Mouse (Mus musculus) bone marrow, adult 2 months (tissue): Measurements from ENCODE around the gene Pax4. TPM values are rescaled to one million over a fixed set of nuclear protein-coding genes. Genes with fewer than 3 reads are reported as not detected.

Experiments used
- H3K27ac ChIP-seq: fragments of 200-500 bp; 2 replicates; pipeline ENCODE4 v1.5.1; 2012; ENCODE audit warnings: low read depth, mild to moderate bottlenecking, control low read depth, inconsistent platforms, low read length; ENCODE audit not compliant: control insufficient read depth, poor library complexity, insufficient read depth
- H3K4me1 ChIP-seq: fragments of 200-500 bp; 2 replicates; pipeline ENCODE4 v1.6.1; 2011; ENCODE audit warnings: low read length; ENCODE audit not compliant: control insufficient read depth, insufficient read depth
- H3K4me3 ChIP-seq: fragments of 200-500 bp; replicated peaks from 2 replicates; pipeline ENCODE3; 2011; ENCODE audit warnings: mild to moderate bottlenecking, low read depth, low read length, control low read depth; ENCODE audit not compliant: control insufficient read depth
- CTCF ChIP-seq: fragments of 200-500 bp; IDR thresholded peaks from 2 replicates; pipeline ENCODE4 v1.5.1; 2011; ENCODE audit warnings: low read length, control low read depth; ENCODE audit not compliant: control insufficient read depth, insufficient read depth
- POLR2A ChIP-seq: fragments of 200-500 bp; IDR thresholded peaks from 2 replicates; pipeline ENCODE4 v1.6.1; 2011; ENCODE audit warnings: low read depth, mild to moderate bottlenecking, control low read depth, low read length, borderline replicate concordance; ENCODE audit not compliant: control insufficient read depth
- WGBS: fragments of 180-500 bp; shearing (Covaris S2); methylation state at CpG from one replicate; pipeline ENCODE4 v1.1.7; 2018; 5-methylcytosine and 5-hydroxymethylcytosine counted together
- polyA plus RNA-seq: library from polyadenylated mRNA; stranded (reverse); fragments of >200 nt; gene quantifications from 2 replicates; pipeline ENCODE4 v1.2.4, GENCODE M21; 2011; ENCODE audit warnings: low replicate concordance; ENCODE audit not compliant: missing spikeins, insufficient read depth, insufficient read length

The Pax4 gene
- polyA plus RNA-seq, 1 experiment = not detected

- WGBS = 89% methylated on average over 4 of the region's 4 CpGs
- TF ChIP-seq CTCF = no peak
- TF ChIP-seq POLR2A = no peak
- Histone ChIP-seq H3K4me1 (no peaks in the 10 kb centered on the region; the same call in 1 of the 2 replicates), H3K27ac (no peak overlapping the region), H3K4me3 (no peak overlapping the region)
Measured at GRCm38 (mm10) chr6:28399791-28400190, 49.4 kb downstream of the Pax4 start.

- H3K4me3 ChIP-seq = no peak overlapping the region
- H3K27ac ChIP-seq = no peak overlapping the region
- TF ChIP-seq CTCF = peak; percentile 20; the same call in 1 of the 2 replicates
- TF ChIP-seq POLR2A = no peak
- WGBS = 72% methylated on average over 3 of the region's 3 CpGs
- no peaks in the 10 kb centered on the region; the same call in 1 of the 2 replicates for H3K4me1 ChIP-seq
Measured at GRCm38 (mm10) chr6:28398726-28399125, 50.4 kb downstream of the Pax4 start.

- peak within 1 kb of the TSS; percentile 47 for H3K4me3 ChIP-seq
- TF ChIP-seq POLR2A = no peak
- TF ChIP-seq CTCF = no peak
- H3K27ac ChIP-seq = no peak within 1 kb of the TSS
- WGBS = under 1% methylated on average over 33 of the region's 33 CpGs
- H3K4me1 ChIP-seq = no peaks in the 10 kb centered on the region; the same call in 1 of the 2 replicates
Measured at GRCm38 (mm10) chr6:28397681-28398203, 51.4 kb downstream of the Pax4 start, which contains the start of gene Zfp800. Gene Zfp800 (minus strand): TSS chr6:28398005.

- TF ChIP-seq POLR2A = no peak
- no peak for TF ChIP-seq CTCF
- H3K4me3 ChIP-seq = peak overlapping the region; percentile 47
- no peak overlapping the region for H3K27ac ChIP-seq
- 1% methylated on average over 19 of the region's 19 CpGs for WGBS
- no peaks in the 10 kb centered on the region; the same call in 1 of the 2 replicates for H3K4me1 ChIP-seq
Measured at GRCm38 (mm10) chr6:28396853-28397457, 52.2 kb downstream of the Pax4 start.

GRCm38 (mm10) chr6:28396051-28396852 is 52.9 kb downstream of the Pax4 start:
- 38% methylated on average over 15 of the region's 15 CpGs for WGBS
- no peaks in the 10 kb centered on the region; the same call in 1 of the 2 replicates for H3K4me1 ChIP-seq
- TF ChIP-seq POLR2A (no peak), CTCF (no peak)
- H3K4me3 ChIP-seq = no peak overlapping the region
- no peak overlapping the region for H3K27ac ChIP-seq

Other genes starting within 250 kb of the Pax4 start
- gene Zfp800, start 51.3 kb downstream of the Pax4 start, polyA plus RNA-seq = 10.0 and 10.3 TPM in 2 replicates
- gene Arf5, start 25.8 kb downstream of the Pax4 start, polyA plus RNA-seq = 529 and 753 TPM in 2 replicates
- not detected in 2 replicates for gene Fscn3, start 21.6 kb downstream of the Pax4 start, polyA plus RNA-seq
- 6.8 and 7.0 TPM in 2 replicates for gene Gcc1, start 21.0 kb downstream of the Pax4 start, polyA plus RNA-seq
- gene Snd1, start 25.8 kb upstream of the Pax4 start, polyA plus RNA-seq = 22.7 and 35.6 TPM in 2 replicates